ENCODE assay signal across 8 mouse cellular contexts in the genomic region with DNA sequence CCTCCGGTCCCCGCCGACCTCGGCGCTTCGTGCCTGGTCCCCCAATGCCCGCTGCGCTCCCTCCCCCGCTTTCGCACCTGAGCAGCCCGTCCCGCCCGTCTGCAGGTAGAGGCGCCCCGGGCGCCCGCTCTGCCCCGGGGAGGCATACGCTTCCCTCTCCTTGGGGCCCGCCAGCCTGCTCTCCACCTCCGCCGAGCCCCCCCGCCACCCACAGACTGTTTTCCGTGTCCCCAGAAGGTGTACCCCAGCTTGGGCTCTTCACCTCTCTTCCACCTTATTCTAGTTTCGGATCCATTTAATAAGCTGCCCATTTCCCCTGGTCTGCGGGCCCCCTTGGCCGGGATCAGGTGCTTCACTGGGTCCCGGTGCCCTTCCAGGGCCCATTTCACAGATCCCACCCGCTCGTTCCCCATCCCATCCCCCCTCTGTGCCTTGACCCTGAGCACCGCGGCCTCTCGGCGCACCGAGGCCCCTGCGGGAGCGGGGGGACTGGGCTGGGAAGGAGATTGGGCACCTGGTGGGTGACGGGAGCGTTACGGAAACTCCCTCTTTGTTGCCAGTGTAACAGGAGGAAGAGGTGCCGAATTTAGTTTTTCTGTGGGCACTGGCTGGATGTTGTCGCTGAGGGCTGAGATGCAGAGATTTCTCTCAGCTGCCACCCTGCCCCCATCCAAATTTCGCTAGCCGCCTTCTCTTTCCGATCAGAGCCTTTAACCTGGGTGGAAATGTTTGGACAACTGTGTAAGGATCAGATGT. TPM values are rescaled to one million over a fixed set of nuclear protein-coding genes. Genes with fewer than 3 reads are reported as not detected.
A peak's percentile ranks its signal among the peaks of the same experiment; 100 is the strongest.
DNase-seq lines count a peak whose midpoint lies in the region; ATAC-seq lines count a peak whose summit lies in the region.

No protein-coding gene starts in this region.

- DNase-seq in adrenal gland, postnatal 36 days, result peak; percentile 46 to 56
- peak; percentile 44 for DNase-seq in forebrain, embryonic 10.5 days (ENCODE audit: extremely low spot score, low spot score)
- peak; percentile 22 to 69 for DNase-seq in kidney, postnatal 25 days
- peak; percentile 40 to 56 for DNase-seq in lung, adult 18-20 months
- peak; percentile 43 for DNase-seq in thymus, postnatal 14 days

- no peaks in the 10 kb centered on the region for H3K36me3 ChIP-seq in forebrain, embryonic 10.5 days (replicated peaks)
- no peaks in the 10 kb centered on the region for H3K36me3 ChIP-seq in heart, embryonic 16.5 days (ENCODE audit: control insufficient read depth, insufficient read depth)
- no peaks in the 10 kb centered on the region for H3K36me3 ChIP-seq in neural tube, embryonic 14.5 days (ENCODE audit: control insufficient read depth, insufficient read depth, low read length)

- ATAC-seq in CD4-positive, CD25-positive, alpha-beta regulatory T cell, adult 4 months, result peak; percentile 57
- no peak for ATAC-seq in heart, embryonic 16.5 days (replicated peaks; ENCODE audit: extremely low read depth, insufficient read depth, low FRiP score)
- ATAC-seq in neural tube, embryonic 14.5 days (ENCODE audit: low read depth), result peak; percentile 18

- no peaks in the 10 kb centered on the region for H3K9me3 ChIP-seq in forebrain, embryonic 10.5 days
- H3K9me3 ChIP-seq in heart, embryonic 16.5 days (replicated peaks; ENCODE audit: control insufficient read depth, low read length), result no peaks in the 10 kb centered on the region
- H3K9me3 ChIP-seq in neural tube, embryonic 14.5 days (ENCODE audit: control insufficient read depth, low read length), result no peaks in the 10 kb centered on the region

- peak overlapping the region; percentile 91 for H3K27ac ChIP-seq in forebrain, embryonic 10.5 days
- H3K27ac ChIP-seq in heart, embryonic 16.5 days (ENCODE audit: low read length), result peak overlapping the region; percentile 91
- peak overlapping the region; percentile 87 for H3K27ac ChIP-seq in neural tube, embryonic 14.5 days (ENCODE audit: low read depth, low read length)

- peak overlapping the region; percentile 88 for H3K4me3 ChIP-seq in forebrain, embryonic 10.5 days
- H3K4me3 ChIP-seq in heart, embryonic 16.5 days (ENCODE audit: low read length), result peak overlapping the region; percentile 79
- H3K4me3 ChIP-seq in neural tube, embryonic 14.5 days (ENCODE audit: low read depth, low read length), result peak overlapping the region; percentile 86

- H3K4me1 ChIP-seq in forebrain, embryonic 10.5 days, result peaks cover 31% of the 10 kb centered on the region
- H3K4me1 ChIP-seq in heart, embryonic 16.5 days (ENCODE audit: control insufficient read depth, insufficient read depth, low read length), result peaks cover 18% of the 10 kb centered on the region
- H3K4me1 ChIP-seq in neural tube, embryonic 14.5 days (ENCODE audit: control insufficient read depth, insufficient read depth, low read length), result peaks cover 10% of the 10 kb centered on the region

- H3K4me2 ChIP-seq in heart, embryonic 16.5 days (ENCODE audit: low read depth, low read length), result peak overlapping the region; percentile 87
- peak overlapping the region; percentile 96 for H3K4me2 ChIP-seq in neural tube, embryonic 14.5 days (ENCODE audit: low read depth, low read length)

- H3K9ac ChIP-seq in heart, embryonic 16.5 days (ENCODE audit: low read length), result peak overlapping the region; percentile 94
- peak overlapping the region; percentile 90 for H3K9ac ChIP-seq in neural tube, embryonic 14.5 days (replicated peaks; ENCODE audit: low read depth, low read length)

- H3K27me3 ChIP-seq in forebrain, embryonic 10.5 days (ENCODE audit: poor library complexity, severe bottlenecking), result peaks cover 36% of the 10 kb centered on the region
- no peaks in the 10 kb centered on the region for H3K27me3 ChIP-seq in heart, embryonic 16.5 days (ENCODE audit: control insufficient read depth, insufficient read depth, low read length)
- peaks cover 3% of the 10 kb centered on the region; the same call in 1 of the 2 replicates for H3K27me3 ChIP-seq in neural tube, embryonic 14.5 days (ENCODE audit: control insufficient read depth, insufficient read depth, low read length)

- under 1% methylated on average over 45 of the region's 45 CpGs for WGBS in forebrain, embryonic 10.5 days
- under 1% methylated on average over 45 of the region's 45 CpGs for WGBS in heart, embryonic 16.5 days
- under 1% methylated on average over 41 of the region's 45 CpGs for WGBS in neural tube, embryonic 14.5 days

RNA-seq across cellular contexts. Expression of a gene that starts 0.8 kb away (rescaled TPM):
- polyA plus RNA-seq in CD4-positive, CD25-positive, alpha-beta regulatory T cell, adult 4 months (2017; shearing (Covaris generic)), result 1 to 10 TPM; 1.7 to 4.1 TPM
- 100 to 1,000 TPM; 111 to 116 TPM for total RNA-seq in adrenal gland, postnatal 36 days (2021)
- polyA plus RNA-seq in forebrain, embryonic 10.5 days (2016; fragmentation: Nextera tagmentation; extraction: Ambion mirVana), result 9.9 and 10.4 TPM in 2 replicates
- polyA plus RNA-seq in heart, embryonic 16.5 days (2015; fragmentation: Nextera tagmentation; extraction: Ambion mirVana), result 15.4 and 20.3 TPM in 2 replicates
- 14.2 and 17.0 TPM in 2 replicates for polyA plus RNA-seq in neural tube, embryonic 14.5 days (2014; fragmentation: Nextera tagmentation; extraction: Ambion mirVana)
